Mouse (Mus musculus): ENCODE results near the gene Gm6614.

Gm6614 gene

GRCm38 (mm10) chr6:142011364-142011955, at the start of gene Gm6614:
Gene Gm6614, minus strand, starts transcription at chr6:142011414.
- peak; percentile 69 for DNase-seq

GRCm38 (mm10) chr6:142058281-142058680, 47.1 kb upstream of the Gm6614 start:
- peak; percentile 80 for DNase-seq

GRCm38 (mm10) chr6:142047689-142048088, 36.5 kb upstream of the Gm6614 start:
- no peak for DNase-seq

- DNase-seq = peak; percentile 86
Observed at GRCm38 (mm10) chr6:142045746-142046145, 34.5 kb upstream of the Gm6614 start.

GRCm38 (mm10) chr6:142041896-142042295, 30.7 kb upstream of the Gm6614 start:
- peak; percentile 91 for DNase-seq

- peak; percentile 85 for DNase-seq
Observed at GRCm38 (mm10) chr6:142040306-142041175, 29.3 kb upstream of the Gm6614 start.

- no peak for DNase-seq
Observed at GRCm38 (mm10) chr6:142035771-142036170, 24.6 kb upstream of the Gm6614 start.

- DNase-seq = peak; percentile 73
Observed at GRCm38 (mm10) chr6:142021671-142022070, 10.5 kb upstream of the Gm6614 start.

GRCm38 (mm10) chr6:141986772-141987171, 24.4 kb downstream of the Gm6614 start:
- no peak for DNase-seq

- DNase-seq = peak; percentile 83
Observed at GRCm38 (mm10) chr6:141984644-141985043, 26.6 kb downstream of the Gm6614 start.

- no peak for DNase-seq
Observed at GRCm38 (mm10) chr6:141962420-141962819, 48.8 kb downstream of the Gm6614 start.

GRCm38 (mm10) chr6:141961861-141962260, 49.4 kb downstream of the Gm6614 start:
- no peak for DNase-seq

GRCm38 (mm10) chr6:141960482-141960881, 50.7 kb downstream of the Gm6614 start:
- DNase-seq = no peak

GRCm38 (mm10) chr6:141946862-141947261, 64.4 kb downstream of the Gm6614 start, which contains the start of gene Slco1a1:
Gene Slco1a1, minus strand, starts transcription at chr6:141946962.
- DNase-seq = peak; percentile 48

GRCm38 (mm10) chr6:141940451-141940850, 70.8 kb downstream of the Gm6614 start:
- DNase-seq = peak; percentile 62

Data from kidney, adult 9 months (tissue).